Mouse (Mus musculus): ENCODE results near the gene Grik4.

DNA sequence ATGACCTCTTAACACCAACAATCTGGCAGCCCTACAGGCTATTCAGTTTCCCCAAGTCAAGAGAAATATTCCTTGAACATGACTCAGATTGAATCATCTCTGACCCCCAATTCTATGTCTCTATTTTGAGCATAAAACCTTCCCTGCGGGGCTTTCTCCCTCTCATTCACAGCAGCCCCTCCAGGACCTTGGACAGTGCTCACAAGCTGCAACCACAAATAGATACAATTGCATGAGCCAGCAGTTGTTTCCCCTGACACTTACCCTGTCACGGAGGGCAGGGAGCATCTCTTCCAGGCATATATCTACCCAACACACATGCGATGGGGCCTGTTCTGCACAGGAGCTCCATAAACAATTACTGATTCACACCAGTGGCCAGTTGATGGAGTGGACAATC, 125.0 kb downstream of the Grik4 start:
- TF ChIP-seq CTCF (conservative IDR thresholded peaks at IDR 0.05; ENCODE audit: low read length) (no peak), NANOG (IDR thresholded peaks at IDR 0.05; ENCODE audit: borderline replicate concordance, low read length) (no peak)

Data from E14TG2a.4 (cell line).